Mouse (Mus musculus): ENCODE data around the gene Mrps17. TPM values are rescaled to one million over a fixed set of nuclear protein-coding genes. Genes with fewer than 3 reads are reported as not detected.

The Mrps17 gene
- polyA plus RNA-seq, 1 experiment from 2014 or later, result 171 TPM

DNA sequence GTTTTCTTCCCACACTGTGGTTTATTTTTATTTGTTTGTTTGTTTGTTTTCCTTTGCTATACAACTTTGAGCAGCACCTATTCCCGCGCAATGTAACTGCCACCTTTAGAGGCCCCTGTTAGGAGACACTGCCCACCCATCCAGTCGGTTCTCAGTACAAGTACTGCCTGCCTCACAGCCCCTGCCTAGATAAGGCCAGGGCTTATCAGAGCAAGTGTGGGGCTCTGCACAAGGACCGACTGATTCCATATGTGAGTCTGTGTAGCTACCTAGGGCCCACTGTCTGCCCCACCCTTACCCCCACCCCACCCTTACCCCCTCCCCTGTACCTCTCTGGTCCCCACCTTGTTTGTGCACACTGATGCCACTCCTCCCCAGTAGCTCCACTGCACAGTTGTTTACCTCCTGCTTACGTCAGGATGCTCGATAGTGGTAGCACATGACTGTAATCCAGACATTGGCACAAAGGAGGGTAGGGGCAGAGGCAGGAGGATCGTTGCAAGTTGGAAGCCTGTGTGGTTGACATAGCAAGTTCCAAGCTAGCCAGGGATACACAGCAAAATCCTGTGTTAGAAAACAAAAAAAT lies 27.7 kb downstream of the Mrps17 start:
- 26% methylated on average over 7 of the region's 7 CpGs for WGBS
- Histone ChIP-seq H3K4me2 (ENCODE audit: low read length) (no peak overlapping the region), H3K9ac (ENCODE audit: low read length) (no peak overlapping the region), H3K27me3 (ENCODE audit: control insufficient read depth, insufficient read depth, low read length) (no peaks in the 10 kb centered on the region), H3K9me3 (ENCODE audit: control insufficient read depth, low read length) (no peaks in the 10 kb centered on the region), H3K4me3 (ENCODE audit: control insufficient read depth in 1 of 2, insufficient read depth in 1 of 2, low read depth in 1 of 2, low read length in 2 of 2) (no peak overlapping the region), H3K4me1 (ENCODE audit: control insufficient read depth in 2 of 2, insufficient read depth in 2 of 2, low read length in 2 of 2) (peaks cover 11 to 16% of the 10 kb centered on the region in 2 experiments), H3K27ac (replicated peaks in 1 of 2; ENCODE audit: control insufficient read depth in 1 of 2, insufficient read depth in 1 of 2, low read depth in 2 of 2, low read length in 2 of 2) (0 out of 4 replicates have a peak overlapping the region, but pooled peaks of 1 of the 2 experiments have one; percentile 21), H3K36me3 (ENCODE audit: control insufficient read depth, insufficient read depth, low read length) (peaks cover 70% of the 10 kb centered on the region)
- ATAC-seq (ENCODE audit: insufficient number of reproducible peaks, insufficient read depth, low FRiP score, low read depth), result no peak

DNA sequence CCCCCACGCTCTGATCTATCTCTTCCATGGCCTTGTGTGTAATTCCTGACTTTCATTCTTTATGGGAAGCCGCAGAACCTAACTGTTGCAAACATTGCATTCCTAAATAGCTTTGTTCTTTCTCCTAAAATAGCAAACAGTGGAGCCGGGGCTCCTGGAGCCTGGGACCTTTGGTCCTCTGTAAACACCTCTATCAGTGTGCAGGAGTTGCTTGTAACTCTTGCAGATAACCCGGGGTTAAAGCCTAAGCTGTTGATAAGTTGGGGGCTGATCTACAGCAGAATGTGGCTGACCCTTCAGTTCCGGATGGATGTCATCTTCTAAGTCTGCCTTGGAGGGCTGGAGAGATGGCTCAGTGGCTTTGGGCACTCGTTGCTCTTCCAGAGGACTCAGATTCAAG lies 28.8 kb downstream of the Mrps17 start:
- H3K36me3 ChIP-seq (ENCODE audit: control insufficient read depth, insufficient read depth, low read length), result peaks cover 80% of the 10 kb centered on the region
- H3K27ac ChIP-seq (replicated peaks in 1 of 2; ENCODE audit: control insufficient read depth in 1 of 2, insufficient read depth in 1 of 2, low read depth in 2 of 2, low read length in 2 of 2), result peak overlapping the region; percentile 35 to 59; a peak in 3 of 4 replicates

DNA sequence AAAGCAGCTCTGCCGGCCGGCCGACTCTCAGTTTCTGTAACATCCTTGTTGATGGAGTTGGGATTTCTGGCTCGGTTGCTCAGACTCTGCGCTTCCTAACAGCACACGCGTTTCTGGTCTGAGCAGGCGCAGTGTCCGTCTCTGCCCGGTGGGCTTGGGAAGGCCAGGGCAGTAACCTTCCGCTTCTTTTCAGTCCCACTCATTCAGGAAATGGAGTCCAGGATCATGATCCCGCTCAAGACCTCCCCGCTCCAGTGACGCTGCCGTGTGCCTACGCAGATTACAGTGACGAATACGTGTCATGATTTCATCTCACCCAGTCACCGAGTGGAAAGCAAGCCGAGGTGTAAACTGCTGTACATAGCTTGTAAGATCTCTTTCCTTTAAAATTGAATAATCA lies 41.6 kb downstream of the Mrps17 start:
- ATAC-seq (ENCODE audit: insufficient number of reproducible peaks, insufficient read depth, low FRiP score, low read depth), result no peak
- Histone ChIP-seq H3K4me3 (ENCODE audit: control insufficient read depth in 1 of 2, insufficient read depth in 1 of 2, low read depth in 1 of 2, low read length in 2 of 2) (no peak overlapping the region), H3K4me2 (ENCODE audit: low read length) (no peak overlapping the region), H3K4me1 (ENCODE audit: control insufficient read depth in 2 of 2, insufficient read depth in 2 of 2, low read length in 2 of 2) (no peaks in the 10 kb centered on the region), H3K36me3 (ENCODE audit: control insufficient read depth, insufficient read depth, low read length) (peaks cover 72% of the 10 kb centered on the region), H3K9me3 (ENCODE audit: control insufficient read depth, low read length) (no peaks in the 10 kb centered on the region), H3K9ac (ENCODE audit: low read length) (no peak overlapping the region), H3K27me3 (ENCODE audit: control insufficient read depth, insufficient read depth, low read length) (no peaks in the 10 kb centered on the region), H3K27ac (replicated peaks in 1 of 2; ENCODE audit: control insufficient read depth in 1 of 2, insufficient read depth in 1 of 2, low read depth in 2 of 2, low read length in 2 of 2) (no peak overlapping the region)
- WGBS, result 89% methylated on average over 20 of the region's 20 CpGs

More for the DNA sequence above, 28.8 kb downstream of the Mrps17 start:
- WGBS, result 9% methylated on average over 6 of the region's 6 CpGs
- ATAC-seq (ENCODE audit: insufficient number of reproducible peaks, insufficient read depth, low FRiP score, low read depth), result no peak
- Histone ChIP-seq H3K4me3 (ENCODE audit: control insufficient read depth in 1 of 2, insufficient read depth in 1 of 2, low read depth in 1 of 2, low read length in 2 of 2) (no peak overlapping the region), H3K9me3 (ENCODE audit: control insufficient read depth, low read length) (no peaks in the 10 kb centered on the region), H3K4me2 (ENCODE audit: low read length) (no peak overlapping the region), H3K4me1 (ENCODE audit: control insufficient read depth in 2 of 2, insufficient read depth in 2 of 2, low read length in 2 of 2) (peaks cover 11 to 16% of the 10 kb centered on the region in 2 experiments), H3K27me3 (ENCODE audit: control insufficient read depth, insufficient read depth, low read length) (no peaks in the 10 kb centered on the region), H3K9ac (ENCODE audit: low read length) (no peak overlapping the region; the same call in 1 of the 2 replicates)

DNA sequence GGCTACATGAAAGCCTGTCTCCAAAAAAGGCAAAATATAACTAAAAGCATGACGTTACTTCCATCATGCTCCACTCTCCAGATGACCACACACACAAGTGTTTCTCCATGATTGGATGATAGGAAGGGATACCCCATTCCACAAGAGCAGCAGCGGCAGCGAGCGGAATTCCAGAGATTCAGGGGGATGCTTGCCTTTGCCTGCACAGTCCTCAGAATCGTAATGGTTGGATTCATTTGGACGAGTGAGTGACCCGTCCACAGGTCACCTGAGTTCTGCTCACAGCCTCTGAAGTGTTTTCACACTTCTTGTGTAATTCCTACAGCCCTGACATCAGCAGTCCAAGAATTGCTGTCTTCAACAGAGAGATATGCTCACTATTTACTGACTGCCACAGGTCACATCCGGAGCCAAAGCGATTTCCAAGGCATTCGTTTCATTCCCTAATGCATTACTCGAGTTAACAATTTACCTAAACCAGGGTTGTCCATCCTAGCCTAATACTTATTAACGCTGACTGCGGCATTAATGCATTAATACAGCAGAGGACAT lies 44.7 kb downstream of the Mrps17 start:
- no peak overlapping the region for H3K4me3 ChIP-seq (ENCODE audit: control insufficient read depth in 1 of 2, insufficient read depth in 1 of 2, low read depth in 1 of 2, low read length in 2 of 2)
- no peak overlapping the region for H3K27ac ChIP-seq (replicated peaks in 1 of 2; ENCODE audit: control insufficient read depth in 1 of 2, insufficient read depth in 1 of 2, low read depth in 2 of 2, low read length in 2 of 2)
- no peaks in the 10 kb centered on the region for H3K9me3 ChIP-seq (ENCODE audit: control insufficient read depth, low read length)
- ATAC-seq (ENCODE audit: insufficient number of reproducible peaks, insufficient read depth, low FRiP score, low read depth), result no peak
- no peaks in the 10 kb centered on the region for H3K27me3 ChIP-seq (ENCODE audit: control insufficient read depth, insufficient read depth, low read length)
- WGBS, result 77% methylated on average over 13 of the region's 13 CpGs
- no peak overlapping the region for H3K9ac ChIP-seq (ENCODE audit: low read length)
- peaks cover 50% of the 10 kb centered on the region for H3K36me3 ChIP-seq (ENCODE audit: control insufficient read depth, insufficient read depth, low read length)
- H3K4me2 ChIP-seq (ENCODE audit: low read length), result no peak overlapping the region
- H3K4me1 ChIP-seq (ENCODE audit: control insufficient read depth in 2 of 2, insufficient read depth in 2 of 2, low read length in 2 of 2), result no peaks in the 10 kb centered on the region

DNA sequence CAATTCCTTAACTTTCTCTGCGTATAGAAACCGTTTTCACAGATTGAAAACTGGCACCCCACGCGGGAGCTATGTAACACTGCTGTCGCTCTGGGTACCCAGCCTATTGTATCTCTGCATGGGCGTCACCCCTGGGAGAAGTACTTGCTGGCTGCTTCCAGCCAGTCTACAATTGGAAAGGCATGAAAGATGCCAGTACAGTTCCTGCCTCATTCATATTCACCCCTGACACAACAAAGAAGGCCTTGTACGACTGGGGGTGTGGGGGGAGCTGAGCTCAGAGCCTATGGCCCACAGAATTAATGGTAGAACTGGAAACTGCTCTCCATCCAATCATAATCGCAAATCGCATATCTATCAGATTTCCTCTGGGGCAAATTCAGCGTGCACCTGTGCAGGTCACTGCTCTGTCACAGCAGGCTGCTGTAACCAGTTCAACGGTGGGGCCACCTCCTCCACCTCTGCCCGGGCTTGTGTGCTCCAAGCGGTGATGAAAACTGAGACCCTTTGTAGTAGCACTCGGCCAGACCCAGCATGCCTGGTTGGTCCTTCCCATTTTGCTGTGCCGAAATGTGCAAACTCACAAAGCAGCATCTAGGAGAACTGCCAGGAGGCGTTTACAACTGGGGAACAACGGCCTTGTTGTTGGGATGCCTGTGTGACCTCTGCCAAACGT lies 46.7 kb downstream of the Mrps17 start:
- Histone ChIP-seq H3K4me2 (ENCODE audit: low read length) (no peak overlapping the region), H3K9me3 (ENCODE audit: control insufficient read depth, low read length) (no peaks in the 10 kb centered on the region), H3K4me1 (ENCODE audit: control insufficient read depth in 2 of 2, insufficient read depth in 2 of 2, low read length in 2 of 2) (no peaks in the 10 kb centered on the region), H3K27me3 (ENCODE audit: control insufficient read depth, insufficient read depth, low read length) (no peaks in the 10 kb centered on the region), H3K27ac (replicated peaks in 1 of 2; ENCODE audit: control insufficient read depth in 1 of 2, insufficient read depth in 1 of 2, low read depth in 2 of 2, low read length in 2 of 2) (no peak overlapping the region), H3K4me3 (ENCODE audit: control insufficient read depth in 1 of 2, insufficient read depth in 1 of 2, low read depth in 1 of 2, low read length in 2 of 2) (no peak overlapping the region), H3K9ac (ENCODE audit: low read length) (no peak overlapping the region), H3K36me3 (ENCODE audit: control insufficient read depth, insufficient read depth, low read length) (peaks cover 41% of the 10 kb centered on the region)
- WGBS, result 80% methylated on average over 18 of the region's 18 CpGs
- no peak for ATAC-seq (ENCODE audit: insufficient number of reproducible peaks, insufficient read depth, low FRiP score, low read depth)

DNA sequence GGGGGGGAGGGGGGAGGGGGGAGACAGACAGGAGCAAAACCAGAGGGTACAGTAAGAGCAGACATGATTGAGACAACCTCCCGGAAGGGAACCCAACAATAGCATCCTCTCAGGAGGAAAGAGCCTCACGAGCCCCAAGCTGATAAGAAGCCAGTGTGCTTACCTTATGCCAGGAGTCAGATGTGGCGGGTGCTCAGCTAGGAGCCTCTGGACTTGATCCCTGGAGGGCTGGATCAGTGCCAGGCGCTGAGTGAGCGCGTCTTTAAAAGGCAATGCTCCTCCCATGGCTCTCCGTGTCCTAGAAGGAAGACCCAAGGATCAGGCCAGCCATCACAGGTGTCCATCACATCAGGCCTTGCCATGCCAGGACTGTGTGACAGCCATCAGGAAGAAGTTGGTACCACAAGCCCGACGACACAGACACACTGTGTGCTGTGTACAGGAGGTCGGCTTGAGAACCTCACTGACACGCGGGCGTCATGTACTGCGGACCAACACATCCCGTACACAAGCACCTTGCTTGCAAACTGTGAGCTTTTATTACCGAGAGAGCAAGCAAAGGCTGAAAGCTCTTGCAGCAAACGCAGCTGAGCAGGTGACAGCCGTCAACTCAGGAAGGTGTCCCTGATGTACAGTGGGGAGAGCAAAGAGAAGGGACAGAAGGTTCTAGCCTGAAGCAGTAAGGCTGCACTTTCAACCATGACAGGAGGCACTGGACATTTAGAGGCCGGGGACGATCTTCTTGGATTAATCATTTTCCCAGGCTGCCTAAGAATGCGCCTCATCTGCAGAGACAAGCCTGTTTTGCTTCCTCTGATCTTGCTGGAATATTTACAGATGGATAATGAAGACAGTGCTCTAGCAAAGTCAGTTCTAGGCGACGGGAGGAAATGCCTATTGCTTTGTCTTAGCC lies 55.4 kb downstream of the Mrps17 start:
- Histone ChIP-seq H3K4me2 (ENCODE audit: low read length) (peak overlapping the region; percentile 42), H3K9ac (ENCODE audit: low read length) (no peak overlapping the region), H3K27ac (replicated peaks in 1 of 2; ENCODE audit: control insufficient read depth in 1 of 2, insufficient read depth in 1 of 2, low read depth in 2 of 2, low read length in 2 of 2) (peak overlapping the region; percentile 44 to 49; a peak in 2 of 4 replicates), H3K27me3 (ENCODE audit: control insufficient read depth, insufficient read depth, low read length) (no peaks in the 10 kb centered on the region), H3K9me3 (ENCODE audit: control insufficient read depth, low read length) (no peaks in the 10 kb centered on the region), H3K4me3 (ENCODE audit: control insufficient read depth in 1 of 2, insufficient read depth in 1 of 2, low read depth in 1 of 2, low read length in 2 of 2) (no peak overlapping the region), H3K36me3 (ENCODE audit: control insufficient read depth, insufficient read depth, low read length) (0 out of 2 replicates have a peak, but pooled peaks cover 18% of the 10 kb centered on the region), H3K4me1 (ENCODE audit: control insufficient read depth in 2 of 2, insufficient read depth in 2 of 2, low read length in 2 of 2) (peaks cover 0 to 4% of the 10 kb centered on the region in 2 experiments; a peak in 2 of 4 replicates)
- no peak for ATAC-seq (ENCODE audit: insufficient number of reproducible peaks, insufficient read depth, low FRiP score, low read depth)
- 45% methylated on average over 23 of the region's 23 CpGs for WGBS

Measured in heart, embryonic 14.5 days (tissue).